Mouse (Mus musculus) stomach, postnatal 0 days (tissue): ENCODE results near the gene Map2k5.

ENCODE experiments used
- CTCF ChIP-seq: IDR thresholded peaks from 2 replicates; pipeline ENCODE4 v1.5.1; 2016; ENCODE audit warnings: antibody characterized with exemption, low read depth, mild to moderate bottlenecking, moderate library complexity
- EP300 ChIP-seq: optimal IDR thresholded peaks from 2 replicates; pipeline ENCODE3; 2016; ENCODE audit warnings: antibody characterized with exemption

DNA sequence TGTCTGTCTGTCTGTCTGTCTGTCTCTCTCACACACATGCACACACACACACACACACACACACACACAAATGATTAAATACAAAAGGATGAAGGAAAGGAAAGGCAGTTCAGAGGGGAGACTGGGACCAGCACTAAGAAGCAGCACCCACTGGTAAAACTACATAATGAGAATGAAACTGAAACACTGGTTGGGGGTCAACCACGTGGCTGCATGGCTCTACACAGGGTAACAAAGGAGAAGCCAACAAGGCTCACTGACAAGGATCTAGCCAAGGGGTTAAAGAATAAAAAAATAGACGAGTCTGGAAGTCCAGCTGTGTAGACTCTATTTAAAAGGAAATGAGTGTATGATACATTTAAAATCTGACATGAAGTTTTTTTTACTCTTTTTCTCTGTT is 205.8 kb downstream of the Map2k5 start:
- TF ChIP-seq CTCF (no peak), EP300 (no peak)
